Mouse (Mus musculus): Measurements from ENCODE around the gene Klf6. TPM values are rescaled to one million over a fixed set of nuclear protein-coding genes. Genes with fewer than 3 reads are reported as not detected.

The Klf6 gene
- polyA plus RNA-seq, 1 experiment, result 10.7 TPM

DNA sequence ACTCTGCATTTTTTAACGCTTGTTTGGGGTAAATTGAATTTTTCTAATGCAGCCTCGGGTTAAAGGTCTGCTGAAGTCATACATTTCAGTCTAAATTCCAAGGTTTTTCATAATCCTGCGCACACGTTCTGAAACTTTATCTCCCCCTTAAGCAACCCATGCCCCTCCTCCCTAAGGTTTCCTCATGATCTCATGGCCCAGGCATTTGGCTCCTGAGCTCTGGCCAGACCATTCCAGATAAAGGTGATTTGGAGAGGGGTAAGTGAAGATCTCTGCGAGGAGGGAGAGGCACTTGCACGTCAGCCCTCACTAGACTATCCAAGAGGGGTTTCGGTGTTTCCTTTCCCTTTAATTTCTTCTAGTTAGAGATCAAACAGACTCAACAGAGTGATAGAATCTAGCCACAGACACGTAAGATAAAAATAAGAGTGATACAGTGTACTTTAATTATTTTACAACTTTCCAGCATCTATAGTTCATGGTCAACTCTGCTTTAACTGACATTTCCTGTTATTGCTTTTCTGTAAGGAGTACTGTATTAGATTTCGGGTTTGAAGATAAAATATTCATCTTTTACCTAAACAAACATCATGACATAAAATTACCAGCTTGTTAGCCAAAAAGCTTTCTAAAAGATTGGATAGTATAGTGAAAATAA is 35.0 kb upstream of the Klf6 start:
- WGBS, result 43% methylated on average over 9 of the region's 9 CpGs
- H3K27ac ChIP-seq (ENCODE audit: insufficient read depth, low read depth, low read length), result no peak overlapping the region
- no peaks in the 10 kb centered on the region; the same call in 1 of the 2 replicates for H3K4me1 ChIP-seq (ENCODE audit: control insufficient read depth, insufficient read depth, low read length)
- peak; percentile 25 for DNase-seq
- H3K36me3 ChIP-seq (ENCODE audit: control insufficient read depth, insufficient read depth, low read length), result no peaks in the 10 kb centered on the region
- H3K27me3 ChIP-seq (replicated peaks; ENCODE audit: control insufficient read depth, insufficient read depth, low read length), result no peaks in the 10 kb centered on the region
- TF ChIP-seq POLR2A (IDR thresholded peaks at IDR 0.05; ENCODE audit: low read depth, low read length) (no peak), CTCF (conservative IDR thresholded peaks at IDR 0.05; ENCODE audit: insufficient read depth, insufficient read length, low read depth, low read length) (no peak)
- H3K4me3 ChIP-seq (ENCODE audit: insufficient read depth, low read depth, low read length), result no peak overlapping the region

DNA sequence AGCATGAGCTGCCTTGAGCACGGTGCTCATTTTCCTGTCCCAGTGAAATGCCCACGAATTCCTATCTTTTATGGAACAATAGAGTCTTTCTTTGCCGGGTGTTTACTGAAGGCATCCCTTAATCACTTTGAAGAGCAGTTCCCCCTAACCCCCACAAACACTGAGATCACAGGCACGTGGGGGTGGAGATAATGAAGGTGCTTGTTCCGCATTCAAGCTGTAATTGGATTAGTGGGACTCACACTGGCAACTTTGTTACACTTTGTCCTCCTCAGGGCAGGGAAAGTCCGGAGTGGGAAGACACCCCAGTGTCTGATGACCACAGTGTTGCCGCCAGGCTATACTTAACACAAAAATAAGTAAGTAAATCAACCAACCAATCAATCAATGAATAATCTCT is 29.3 kb upstream of the Klf6 start:
- 44% methylated on average over 7 of the region's 7 CpGs for WGBS
- no peaks in the 10 kb centered on the region for H3K27me3 ChIP-seq (replicated peaks; ENCODE audit: control insufficient read depth, insufficient read depth, low read length)
- H3K4me3 ChIP-seq (ENCODE audit: insufficient read depth, low read depth, low read length), result no peak overlapping the region
- TF ChIP-seq CTCF (conservative IDR thresholded peaks at IDR 0.05; ENCODE audit: insufficient read depth, insufficient read length, low read depth, low read length), result no peak
- TF ChIP-seq POLR2A (IDR thresholded peaks at IDR 0.05; ENCODE audit: low read depth, low read length), result no peak
- no peak for DNase-seq
- no peak overlapping the region for H3K27ac ChIP-seq (ENCODE audit: insufficient read depth, low read depth, low read length)
- H3K36me3 ChIP-seq (ENCODE audit: control insufficient read depth, insufficient read depth, low read length), result no peaks in the 10 kb centered on the region
- H3K4me1 ChIP-seq (ENCODE audit: control insufficient read depth, insufficient read depth, low read length), result no peaks in the 10 kb centered on the region; the same call in 1 of the 2 replicates

DNA sequence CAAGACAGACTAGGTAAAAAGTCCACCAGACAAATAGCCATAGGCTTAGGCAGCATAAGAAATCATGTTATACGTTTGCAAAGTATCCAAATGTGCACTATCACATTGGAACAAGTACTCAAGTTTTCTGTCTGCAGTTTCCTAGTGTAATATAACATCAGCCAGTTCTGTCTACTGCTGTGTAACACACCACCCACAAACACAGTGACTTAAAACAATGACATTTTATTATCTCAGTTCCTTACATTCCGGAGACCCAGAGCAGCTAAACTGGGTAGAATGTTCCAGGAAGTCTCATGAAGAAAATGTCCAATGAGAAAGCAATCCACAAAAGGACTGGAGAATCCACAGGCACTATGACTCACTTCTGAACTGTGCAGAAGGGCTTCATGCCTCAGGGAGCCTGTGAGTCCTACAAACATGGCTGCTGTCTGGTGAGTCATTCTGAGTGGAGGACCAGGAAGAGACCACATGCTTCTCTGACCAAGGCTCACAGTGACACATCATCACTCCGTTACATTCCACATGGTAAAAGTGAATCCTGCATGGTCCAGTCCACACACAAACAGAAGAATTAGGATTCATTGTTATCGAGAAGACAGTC is 24.0 kb upstream of the Klf6 start:
- WGBS, result 82% methylated on average over 4 of the region's 4 CpGs
- DNase-seq, result no peak
- no peak for TF ChIP-seq CTCF (conservative IDR thresholded peaks at IDR 0.05; ENCODE audit: insufficient read depth, insufficient read length, low read depth, low read length)
- no peak for TF ChIP-seq POLR2A (IDR thresholded peaks at IDR 0.05; ENCODE audit: low read depth, low read length)
- H3K27me3 ChIP-seq (replicated peaks; ENCODE audit: control insufficient read depth, insufficient read depth, low read length), result no peaks in the 10 kb centered on the region
- no peak overlapping the region for H3K27ac ChIP-seq (ENCODE audit: insufficient read depth, low read depth, low read length)
- H3K36me3 ChIP-seq (ENCODE audit: control insufficient read depth, insufficient read depth, low read length), result no peaks in the 10 kb centered on the region
- H3K4me3 ChIP-seq (ENCODE audit: insufficient read depth, low read depth, low read length), result no peak overlapping the region
- H3K4me1 ChIP-seq (ENCODE audit: control insufficient read depth, insufficient read depth, low read length), result peaks cover 4% of the 10 kb centered on the region; the same call in 1 of the 2 replicates

DNA sequence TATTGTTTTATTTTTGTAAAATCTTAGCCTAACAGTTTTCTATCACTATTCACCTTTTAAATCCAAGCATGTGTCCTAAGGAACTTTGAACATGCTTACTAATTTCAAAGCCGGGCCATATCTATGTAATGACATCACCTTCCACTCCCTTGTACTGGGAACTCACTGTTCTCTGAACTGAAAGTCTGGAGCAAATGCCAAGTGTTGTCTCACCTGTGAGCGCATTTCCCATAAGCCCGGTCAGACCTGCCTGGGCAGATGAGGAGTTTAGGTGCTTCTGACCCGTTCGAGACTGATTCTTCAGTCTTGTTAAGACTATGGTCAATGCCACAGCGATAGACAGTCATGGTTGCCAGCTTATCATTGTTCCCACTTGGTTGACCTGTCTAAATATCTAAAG is 19.9 kb upstream of the Klf6 start:
- no peaks in the 10 kb centered on the region for H3K36me3 ChIP-seq (ENCODE audit: control insufficient read depth, insufficient read depth, low read length)
- no peak overlapping the region for H3K4me3 ChIP-seq (ENCODE audit: insufficient read depth, low read depth, low read length)
- H3K27me3 ChIP-seq (replicated peaks; ENCODE audit: control insufficient read depth, insufficient read depth, low read length), result no peaks in the 10 kb centered on the region
- H3K4me1 ChIP-seq (ENCODE audit: control insufficient read depth, insufficient read depth, low read length), result peaks cover 4% of the 10 kb centered on the region; the same call in 1 of the 2 replicates
- WGBS, result 56% methylated on average over 6 of the region's 6 CpGs
- peak overlapping the region; percentile 69; the same call in 1 of the 2 replicates for H3K27ac ChIP-seq (ENCODE audit: insufficient read depth, low read depth, low read length)
- DNase-seq, result peak; percentile 48
- TF ChIP-seq POLR2A (IDR thresholded peaks at IDR 0.05; ENCODE audit: low read depth, low read length) (no peak), CTCF (conservative IDR thresholded peaks at IDR 0.05; ENCODE audit: insufficient read depth, insufficient read length, low read depth, low read length) (no peak)

DNA sequence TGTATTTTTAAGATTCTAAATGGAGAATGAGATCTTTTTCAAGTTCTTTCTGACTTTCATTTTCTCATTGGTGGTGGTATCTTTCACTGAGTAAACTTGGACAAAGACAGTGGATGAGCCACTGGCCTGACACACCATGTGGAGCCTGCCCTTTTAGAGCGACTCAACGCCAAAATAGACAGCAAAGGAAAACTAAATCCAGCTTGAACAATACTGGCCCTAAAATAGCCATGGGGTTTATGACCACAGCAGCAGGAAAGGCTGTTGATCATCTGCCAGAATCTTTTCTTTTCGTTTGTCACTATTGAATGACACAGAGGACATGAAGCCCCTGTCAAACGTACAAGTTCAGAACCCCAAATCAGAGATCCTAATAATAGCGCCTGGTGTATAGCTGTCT is 18.4 kb upstream of the Klf6 start:
- 65% methylated on average over 5 of the region's 5 CpGs for WGBS
- Histone ChIP-seq H3K4me3 (ENCODE audit: insufficient read depth, low read depth, low read length) (no peak overlapping the region), H3K36me3 (ENCODE audit: control insufficient read depth, insufficient read depth, low read length) (no peaks in the 10 kb centered on the region), H3K4me1 (ENCODE audit: control insufficient read depth, insufficient read depth, low read length) (peaks cover 4% of the 10 kb centered on the region; the same call in 1 of the 2 replicates), H3K27ac (ENCODE audit: insufficient read depth, low read depth, low read length) (no peak overlapping the region), H3K27me3 (replicated peaks; ENCODE audit: control insufficient read depth, insufficient read depth, low read length) (no peaks in the 10 kb centered on the region)
- DNase-seq, result no peak
- no peak for TF ChIP-seq POLR2A (IDR thresholded peaks at IDR 0.05; ENCODE audit: low read depth, low read length)
- TF ChIP-seq CTCF (conservative IDR thresholded peaks at IDR 0.05; ENCODE audit: insufficient read depth, insufficient read length, low read depth, low read length), result no peak

DNA sequence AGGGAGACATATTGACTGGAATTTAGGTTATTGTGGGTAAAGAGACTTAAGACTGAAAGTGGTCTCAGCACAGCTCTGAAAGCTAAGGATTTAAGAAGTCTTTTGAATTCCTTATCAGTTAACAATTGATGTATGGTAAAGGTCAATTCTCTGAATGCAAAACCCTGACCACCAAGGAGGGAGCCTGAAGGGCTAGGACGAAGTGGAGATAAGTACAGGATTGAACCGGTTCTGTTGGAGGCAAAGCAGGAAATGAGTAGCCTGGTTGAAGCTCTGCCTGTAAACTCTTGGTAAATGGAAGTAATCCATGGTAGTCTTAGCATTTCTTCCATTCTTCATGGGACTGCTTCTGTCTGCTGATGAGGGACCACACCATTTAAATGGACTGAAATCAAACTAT is 17.5 kb upstream of the Klf6 start:
- Histone ChIP-seq H3K4me1 (ENCODE audit: control insufficient read depth, insufficient read depth, low read length) (peaks cover 4% of the 10 kb centered on the region; the same call in 1 of the 2 replicates), H3K36me3 (ENCODE audit: control insufficient read depth, insufficient read depth, low read length) (no peaks in the 10 kb centered on the region), H3K27me3 (replicated peaks; ENCODE audit: control insufficient read depth, insufficient read depth, low read length) (no peaks in the 10 kb centered on the region), H3K4me3 (ENCODE audit: insufficient read depth, low read depth, low read length) (no peak overlapping the region), H3K27ac (ENCODE audit: insufficient read depth, low read depth, low read length) (no peak overlapping the region)
- TF ChIP-seq CTCF (conservative IDR thresholded peaks at IDR 0.05; ENCODE audit: insufficient read depth, insufficient read length, low read depth, low read length) (no peak), POLR2A (IDR thresholded peaks at IDR 0.05; ENCODE audit: low read depth, low read length) (no peak)
- DNase-seq, result no peak
- 70% methylated on average over 2 of the region's 2 CpGs for WGBS

DNA sequence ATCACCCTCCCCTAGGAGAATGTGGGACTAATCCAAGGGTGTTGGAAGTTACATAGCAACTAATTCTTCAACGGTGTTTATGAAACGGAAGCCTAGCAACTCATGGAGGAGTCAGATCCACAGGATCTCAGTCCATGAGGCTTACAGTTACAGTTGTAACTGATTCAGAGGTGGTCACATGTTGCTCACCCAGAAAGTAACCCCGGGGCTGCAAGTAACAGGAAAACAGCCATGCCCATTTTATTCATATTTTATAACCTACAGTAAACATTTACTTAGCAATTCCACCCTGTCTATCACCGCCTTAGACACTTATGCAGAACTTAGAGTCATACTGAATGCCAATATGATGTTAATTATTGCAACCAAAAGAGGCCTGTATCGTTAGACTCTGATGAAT is 16.9 kb upstream of the Klf6 start:
- Histone ChIP-seq H3K27me3 (replicated peaks; ENCODE audit: control insufficient read depth, insufficient read depth, low read length) (no peaks in the 10 kb centered on the region), H3K4me3 (ENCODE audit: insufficient read depth, low read depth, low read length) (no peak overlapping the region), H3K4me1 (ENCODE audit: control insufficient read depth, insufficient read depth, low read length) (peaks cover 4% of the 10 kb centered on the region; the same call in 1 of the 2 replicates), H3K36me3 (ENCODE audit: control insufficient read depth, insufficient read depth, low read length) (no peaks in the 10 kb centered on the region), H3K27ac (ENCODE audit: insufficient read depth, low read depth, low read length) (no peak overlapping the region)
- 87% methylated on average over 5 of the region's 5 CpGs for WGBS
- TF ChIP-seq CTCF (conservative IDR thresholded peaks at IDR 0.05; ENCODE audit: insufficient read depth, insufficient read length, low read depth, low read length) (no peak), POLR2A (IDR thresholded peaks at IDR 0.05; ENCODE audit: low read depth, low read length) (no peak)
- DNase-seq, result no peak

Measured in kidney, adult 2 months (tissue).